Mouse (Mus musculus) MN1 (cell line): Measurements from ENCODE around the gene Krt17.
"Not testable (repeated sequence)": the region's sequence is repeated elsewhere in the genome, so short reads cannot be mapped to it uniquely, and the experiment has no call there.

Source experiments
- DNase-seq: peaks from one replicate; pipeline ENCODE4 v3.0.0-alpha.2; 2016; ENCODE audit warnings: low spot score

Krt17 gene

DNA sequence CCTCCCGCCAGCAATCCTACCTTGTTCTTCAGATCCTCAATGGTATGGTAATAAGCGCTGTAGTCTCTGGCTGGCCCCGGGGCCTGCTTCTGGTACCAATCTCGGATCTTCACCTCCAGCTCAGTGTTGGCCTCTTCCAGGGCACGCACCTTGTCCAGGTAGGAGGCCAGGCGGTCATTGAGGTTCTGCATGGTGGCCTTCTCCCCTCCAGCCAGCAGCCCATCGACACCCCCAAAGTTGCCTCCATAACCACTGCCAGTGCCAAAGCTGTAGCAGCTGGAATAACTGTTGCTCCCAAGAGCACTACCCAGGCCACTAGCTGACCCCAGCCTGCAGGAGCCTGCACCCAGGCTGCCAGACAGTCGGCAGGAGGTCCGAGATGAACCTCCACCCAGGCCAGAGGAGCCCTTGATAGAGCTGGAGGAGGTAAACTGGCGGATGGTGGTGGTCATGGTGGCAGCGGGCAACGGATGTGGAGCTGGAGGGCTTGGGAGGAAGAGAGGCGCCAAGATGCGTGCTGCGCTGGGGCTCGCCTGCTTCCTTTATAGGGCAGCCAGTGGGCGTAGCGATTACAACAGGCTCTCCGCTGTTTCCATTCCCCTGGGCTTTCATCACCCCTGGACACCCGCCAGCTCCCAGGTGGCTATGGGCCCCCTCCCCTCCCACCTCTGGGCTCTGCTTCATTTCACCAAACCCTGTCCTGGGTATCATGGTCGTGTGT, at the start of gene Krt17:
Gene Krt17 (minus strand): TSS at position 516 of the 721 bp plus-strand sequence.
- no peak for DNase-seq

DNA sequence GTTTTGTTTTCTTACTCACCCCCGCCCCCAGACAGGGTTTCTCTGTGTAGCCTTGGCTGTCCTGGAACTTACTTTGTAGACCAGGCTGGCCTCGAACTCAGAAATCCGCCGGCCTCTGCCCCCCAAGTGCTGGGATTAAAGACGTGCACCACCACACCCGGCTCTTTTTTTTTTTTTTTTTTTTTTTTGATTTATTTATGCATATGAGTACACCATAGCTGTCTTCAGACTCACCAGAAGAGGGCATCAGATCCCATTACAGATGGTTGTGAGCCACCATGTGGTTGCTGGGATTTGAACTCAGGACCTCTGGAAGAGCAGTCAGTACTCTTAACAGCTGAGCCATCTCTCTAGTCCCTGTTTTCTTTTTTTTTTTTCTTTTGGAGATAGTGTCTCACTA, 47.8 kb upstream of the Krt17 start:
- DNase-seq: not testable (repeated sequence)

DNA sequence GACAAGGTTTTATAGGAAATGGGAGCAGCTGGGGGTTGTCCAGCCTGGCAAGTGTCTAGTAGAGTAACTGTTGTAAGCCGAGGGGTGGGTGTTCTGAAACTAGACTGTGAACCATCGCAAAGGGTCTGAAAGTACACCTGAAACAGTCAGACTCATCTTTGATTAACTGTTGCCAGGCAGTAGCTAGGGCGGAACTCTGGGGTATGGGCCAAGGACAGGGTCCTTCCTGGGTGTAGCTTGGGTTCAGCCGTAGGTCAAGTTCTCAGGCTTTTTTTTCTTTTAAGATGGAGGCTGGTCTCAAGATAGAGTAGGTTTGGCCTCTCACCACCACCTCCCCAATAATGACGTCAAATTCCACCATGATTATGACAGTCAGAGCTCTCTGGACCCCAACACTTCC, 47.1 kb upstream of the Krt17 start:
- no peak for DNase-seq

DNA sequence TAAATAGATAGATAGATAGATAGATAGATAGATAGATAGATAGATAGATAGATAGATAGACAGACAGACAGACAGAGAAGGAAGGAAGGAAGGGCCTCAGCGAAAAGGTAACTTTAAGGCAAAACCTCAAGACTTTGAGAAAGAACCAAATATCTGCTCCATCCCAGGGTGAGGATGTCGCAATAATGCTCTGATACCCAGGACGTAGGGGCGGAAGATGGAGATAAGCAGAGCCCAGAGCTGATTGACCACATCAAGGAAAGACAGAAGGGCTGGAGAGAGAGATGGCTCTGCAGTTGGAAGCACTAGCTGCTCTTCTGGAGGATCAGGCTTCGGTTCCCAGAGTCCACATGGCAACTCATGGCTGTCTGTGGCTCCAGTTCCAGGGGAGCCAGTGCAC, 40.5 kb upstream of the Krt17 start:
- no peak for DNase-seq

DNA sequence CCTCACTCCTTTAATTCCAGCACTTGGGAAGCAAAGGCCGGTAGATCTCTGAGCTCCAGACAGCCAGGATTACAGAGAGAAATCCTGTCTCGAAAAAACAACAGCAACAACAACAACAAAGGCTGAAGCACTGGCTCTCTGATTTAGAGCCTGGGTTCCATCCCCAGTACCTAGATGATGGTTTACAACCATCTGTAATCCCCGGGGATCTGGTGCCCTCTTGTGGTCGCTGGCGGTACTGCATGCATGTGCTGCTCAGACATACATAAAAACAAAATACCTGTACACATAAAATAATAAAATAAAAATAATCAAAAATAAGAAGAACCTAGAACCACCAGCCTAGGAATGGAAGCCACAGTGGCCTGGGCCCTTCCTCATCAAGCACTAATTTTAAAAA, 39.5 kb upstream of the Krt17 start:
- peak; percentile 36 for DNase-seq

DNA sequence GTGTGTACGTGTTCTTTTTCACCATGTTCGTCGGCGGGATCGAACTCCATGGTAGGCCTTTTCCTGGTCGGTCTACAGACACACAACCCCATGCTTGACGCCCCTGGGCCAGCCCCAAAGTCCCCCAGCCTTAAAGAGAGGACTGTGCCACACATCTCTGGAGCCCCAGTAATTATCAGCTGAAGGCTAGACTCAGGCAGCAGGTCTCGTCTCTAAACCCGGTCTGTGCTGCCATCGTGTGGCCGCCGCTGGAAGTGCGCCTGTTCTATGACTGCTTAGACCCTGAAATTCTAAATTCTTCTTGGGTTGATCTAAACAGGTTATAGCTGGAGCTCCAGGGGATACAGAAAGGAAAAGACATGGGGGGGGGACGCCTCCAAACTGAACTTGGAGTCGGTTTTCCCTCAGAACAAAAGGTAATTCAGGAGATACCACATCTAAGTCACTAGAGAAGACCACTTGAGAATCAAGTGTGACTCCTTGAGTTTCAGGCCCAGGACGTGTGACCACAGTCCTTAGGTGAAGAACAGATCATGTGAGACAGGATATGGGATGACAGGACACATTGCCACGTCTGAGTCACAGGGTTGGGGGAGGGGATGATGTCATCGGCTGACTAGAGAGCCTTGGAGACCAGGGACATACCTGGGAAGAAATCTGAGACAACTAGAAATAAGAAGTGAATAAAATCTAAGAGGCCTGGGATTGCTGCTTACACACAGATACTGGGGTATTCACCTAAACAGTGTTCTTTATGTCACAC, 37.6 kb upstream of the Krt17 start:
- DNase-seq: peak; percentile 65

DNA sequence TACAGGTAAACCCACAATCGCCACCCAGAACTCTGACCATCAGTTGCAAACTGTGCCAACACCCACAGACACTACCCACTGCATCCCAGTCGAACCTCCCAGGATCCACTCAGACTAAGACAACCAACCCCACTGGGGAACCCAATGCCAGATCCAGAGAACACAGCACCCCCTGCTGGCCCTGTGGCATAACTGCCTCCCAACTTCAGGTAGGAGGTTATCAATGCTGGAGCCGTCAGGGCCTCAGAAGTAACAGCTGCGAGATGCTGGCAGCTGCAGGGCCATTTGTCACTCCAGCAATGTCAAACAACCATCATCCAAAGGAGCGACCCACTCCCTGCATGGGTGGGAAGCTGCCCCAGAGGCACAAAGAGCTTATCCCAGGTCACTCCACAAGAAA, 37.0 kb upstream of the Krt17 start:
- no peak for DNase-seq

DNA sequence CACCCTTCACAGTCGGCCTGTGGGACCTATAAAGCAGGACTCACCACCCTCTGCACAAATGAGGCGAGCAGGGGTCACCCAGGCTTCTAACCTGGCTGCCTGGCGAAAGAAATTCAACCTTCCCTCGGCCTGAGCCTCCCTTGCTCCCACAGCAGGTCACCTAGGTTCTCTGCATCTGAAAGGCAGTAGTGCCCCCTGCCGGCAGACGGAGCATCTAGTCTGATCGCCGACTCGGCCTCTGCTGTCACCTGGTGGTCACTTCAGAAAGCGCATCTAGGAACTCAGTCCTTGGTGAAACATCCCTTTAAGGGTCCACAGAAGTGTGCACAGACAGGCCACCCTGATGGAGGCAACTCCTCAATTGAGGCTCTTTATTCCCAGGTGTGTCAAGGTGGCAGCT, 34.5 kb upstream of the Krt17 start:
- peak; percentile 72 for DNase-seq

DNA sequence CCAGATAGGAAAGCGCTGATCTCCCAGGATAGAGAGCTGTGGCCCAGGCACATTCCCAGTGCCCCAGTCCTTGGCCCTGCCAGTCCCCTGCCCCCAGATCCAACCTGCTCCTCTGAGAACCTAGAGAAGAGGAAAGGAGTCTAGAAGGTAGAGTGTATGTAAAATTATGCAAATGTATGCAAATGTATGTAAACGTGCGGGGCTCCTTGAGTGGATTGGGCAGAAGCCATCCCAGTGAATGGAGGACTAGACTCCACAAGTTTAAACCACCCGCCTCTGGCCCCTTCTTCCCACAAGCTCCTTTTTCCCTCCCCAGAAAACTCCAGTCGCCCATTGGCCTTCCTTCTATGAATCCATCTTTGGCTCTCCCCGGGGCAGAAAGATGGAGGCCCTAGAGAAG, 32.1 kb upstream of the Krt17 start:
- DNase-seq: no peak

DNA sequence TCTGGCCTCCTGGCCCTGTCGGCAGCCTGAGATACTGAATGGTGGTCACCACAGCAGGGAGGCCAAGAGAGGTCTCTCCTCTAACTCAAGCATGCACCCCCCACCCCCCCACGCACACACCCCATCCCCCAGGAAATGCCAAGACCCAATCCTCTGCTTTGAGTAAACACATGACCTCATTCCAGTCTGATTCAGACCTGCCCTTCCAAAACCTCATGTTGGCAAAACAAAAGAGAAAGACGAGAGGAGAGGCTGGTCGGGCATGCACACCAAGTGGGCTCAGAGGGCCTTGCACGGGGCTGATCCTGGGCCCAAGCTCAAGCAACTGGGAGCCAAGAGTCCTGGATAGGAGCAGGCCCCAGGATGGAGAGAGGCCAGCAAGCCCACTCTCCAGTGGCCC, 29.4 kb upstream of the Krt17 start:
- DNase-seq: no peak

DNA sequence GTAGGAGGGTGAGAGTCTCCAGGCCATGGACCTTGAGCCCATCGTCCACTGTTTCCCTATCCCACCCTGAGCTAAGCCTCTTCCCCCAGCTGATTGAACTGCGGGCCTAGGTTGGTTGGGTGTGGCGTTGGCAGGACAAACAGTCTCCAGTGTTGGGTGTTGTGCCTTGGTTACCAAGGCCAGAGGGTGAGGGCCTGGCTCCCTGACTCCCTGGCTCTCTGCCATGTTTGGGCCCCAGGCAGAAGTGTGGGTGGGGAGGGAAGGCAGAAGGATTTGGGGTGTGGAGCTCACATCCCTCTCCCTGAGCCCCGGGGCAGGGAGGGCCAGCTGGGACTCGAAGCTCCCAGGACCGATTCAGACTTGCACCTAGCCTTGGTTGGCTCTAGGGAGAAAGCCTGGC, 28.1 kb upstream of the Krt17 start:
- DNase-seq: no peak

DNA sequence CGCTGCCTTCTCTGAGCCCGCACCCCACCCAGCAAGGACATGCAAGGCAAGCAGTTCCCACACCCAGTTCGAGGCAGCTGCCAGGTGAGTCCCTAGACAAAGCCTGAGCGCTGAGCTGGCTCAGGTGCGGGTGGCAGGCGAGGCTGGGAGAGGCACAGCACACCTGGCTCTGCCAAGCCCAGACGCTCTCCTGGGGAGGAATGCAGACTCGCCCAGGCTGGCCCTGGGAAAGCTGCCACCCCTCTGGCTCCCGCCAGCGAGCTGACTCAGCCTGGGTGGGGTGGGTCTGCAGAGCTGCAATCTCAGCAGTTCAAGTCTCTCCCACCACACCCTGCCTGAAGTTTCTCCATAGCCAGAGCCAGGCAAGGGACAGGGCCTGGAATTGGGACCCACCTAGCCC, 26.2 kb upstream of the Krt17 start:
- DNase-seq: no peak

DNA sequence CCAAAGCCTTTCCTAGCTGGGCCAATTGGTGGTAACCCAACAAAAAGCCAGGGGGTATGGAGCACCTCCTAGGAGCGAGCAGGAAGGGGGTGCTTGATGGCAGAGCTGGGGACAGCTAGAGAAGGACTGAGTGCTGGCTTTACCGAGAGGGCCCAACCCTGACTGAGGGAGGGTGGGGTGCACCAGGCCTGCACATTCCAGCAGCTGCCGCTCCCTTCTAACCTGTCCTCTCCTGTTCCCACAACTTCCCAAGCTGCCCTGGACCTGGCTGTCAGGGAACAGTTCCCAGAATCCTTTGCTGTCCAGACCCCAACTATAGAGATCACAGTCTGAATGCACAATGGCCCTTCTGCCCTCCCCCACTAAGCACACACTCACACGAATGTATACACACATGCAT, 24.2 kb upstream of the Krt17 start:
- no peak for DNase-seq

DNA sequence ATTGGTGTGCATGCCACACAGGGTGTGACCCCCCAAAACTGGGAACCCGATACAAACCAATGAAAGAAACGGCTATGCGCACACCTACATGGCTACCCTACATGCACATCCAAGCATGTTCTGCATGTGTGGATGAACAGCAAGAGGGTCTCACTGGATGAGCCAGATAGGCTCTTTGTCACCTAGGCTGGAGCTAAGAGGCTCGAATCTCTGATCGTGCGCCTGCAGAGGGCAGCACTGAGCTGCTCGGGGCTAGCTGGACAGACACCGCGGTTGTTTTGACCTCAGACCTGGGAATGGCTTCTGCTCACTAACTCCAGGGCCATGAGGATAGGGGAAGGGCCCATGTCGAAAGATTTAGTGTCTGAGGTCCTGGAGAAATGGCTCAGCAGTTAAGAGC, 21.7 kb upstream of the Krt17 start:
- peak; percentile 35 for DNase-seq

DNA sequence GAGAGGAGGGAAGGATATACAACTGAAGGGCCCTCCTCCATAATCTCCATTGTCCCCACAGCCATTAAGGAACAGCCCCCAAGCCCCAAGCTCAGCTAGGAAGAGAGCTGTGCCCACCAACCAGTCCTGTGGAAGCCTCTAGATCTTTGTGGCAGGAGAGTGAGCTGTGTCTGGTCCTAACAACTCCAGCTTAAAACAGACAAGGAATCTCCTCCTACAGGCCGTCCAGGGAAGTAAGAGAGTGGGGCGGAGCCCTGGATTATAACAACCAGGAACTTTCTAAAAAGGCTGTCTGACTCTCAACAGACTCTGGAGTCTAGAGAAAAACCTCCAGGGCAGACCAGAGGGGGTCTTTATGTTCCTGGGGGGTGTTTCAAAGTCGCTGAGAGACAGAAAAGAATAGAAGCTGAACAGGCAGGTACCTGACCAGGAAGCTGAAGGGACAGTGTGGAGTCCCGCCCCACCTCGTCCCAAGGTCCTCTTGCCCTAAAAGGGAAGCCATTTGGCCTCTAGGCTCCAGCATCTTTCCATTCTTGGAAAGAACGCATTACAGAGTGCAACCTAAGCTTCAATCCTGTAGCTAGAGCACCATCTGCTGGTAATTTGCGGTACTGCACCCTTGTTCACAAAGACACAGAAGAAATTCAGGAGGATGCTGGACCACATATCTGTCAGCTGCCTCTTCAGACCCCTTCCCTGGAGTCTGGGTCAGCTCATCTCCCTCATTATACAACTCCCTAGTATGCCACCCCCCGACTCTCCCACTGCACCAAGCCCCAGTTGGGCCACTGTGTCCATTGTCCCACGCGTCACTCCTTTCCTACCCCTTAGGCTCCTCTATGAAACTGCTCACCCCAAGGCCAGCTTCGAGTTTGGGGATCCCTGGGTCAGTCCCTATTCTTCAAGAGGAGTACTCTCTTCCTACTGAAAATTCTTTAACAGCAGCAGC, 21.0 kb upstream of the Krt17 start:
- peak; percentile 75 for DNase-seq

DNA sequence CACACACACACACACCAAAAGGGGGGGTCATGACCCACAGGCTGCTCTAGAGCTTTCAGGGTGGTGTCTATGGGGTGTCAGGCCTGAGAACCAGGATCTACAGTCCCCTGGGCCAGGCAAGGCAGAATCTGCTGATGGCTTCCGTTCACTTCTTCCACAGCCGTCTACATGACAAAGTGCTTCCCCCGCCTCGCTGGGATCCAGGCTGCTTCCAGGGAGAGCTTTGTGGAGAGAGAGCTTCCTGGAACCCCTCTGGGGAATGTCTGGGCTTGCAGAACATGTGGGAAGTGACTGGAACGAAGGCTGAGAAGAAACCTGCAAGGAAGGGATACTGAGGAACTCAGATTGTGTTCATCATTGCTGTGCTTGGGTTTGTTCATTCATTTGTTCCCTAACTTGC, 17.9 kb upstream of the Krt17 start:
- no peak for DNase-seq

DNA sequence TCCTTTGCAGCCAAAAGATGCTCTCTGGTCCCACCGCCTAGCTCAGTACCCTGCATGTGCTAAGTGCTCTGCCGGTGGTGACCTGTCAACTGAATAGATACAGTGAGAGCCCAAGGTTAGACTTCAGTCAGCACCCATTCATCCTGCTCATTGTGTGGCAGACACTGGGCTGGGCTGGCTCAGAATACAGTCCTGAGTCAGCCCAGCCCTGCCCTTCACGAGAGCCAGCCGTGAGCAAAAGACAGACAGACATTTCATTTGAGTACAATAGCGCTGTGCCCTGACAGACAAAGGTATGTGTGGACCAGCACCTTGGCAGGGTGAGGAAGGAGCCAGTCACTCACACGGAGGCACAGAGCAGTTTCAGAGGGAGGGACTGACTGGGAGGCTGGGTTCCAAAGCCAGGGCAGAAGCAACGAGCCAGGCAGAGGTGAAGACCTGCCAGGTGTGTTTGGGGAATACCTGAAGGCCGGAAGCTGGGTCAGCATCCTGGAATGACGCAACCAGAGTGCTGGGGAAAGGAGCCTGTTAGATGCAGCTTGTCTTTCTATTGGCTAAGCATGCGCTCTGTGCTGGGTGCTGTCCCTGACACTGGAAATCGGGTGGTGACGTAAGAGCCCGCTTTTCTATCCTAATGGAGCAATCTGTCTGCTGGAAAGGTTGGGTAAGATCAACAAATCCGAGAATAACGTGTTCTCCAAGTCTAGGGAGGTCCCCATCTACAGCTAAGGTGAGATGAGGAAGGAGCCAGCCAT, 17.1 kb upstream of the Krt17 start:
- DNase-seq: no peak

DNA sequence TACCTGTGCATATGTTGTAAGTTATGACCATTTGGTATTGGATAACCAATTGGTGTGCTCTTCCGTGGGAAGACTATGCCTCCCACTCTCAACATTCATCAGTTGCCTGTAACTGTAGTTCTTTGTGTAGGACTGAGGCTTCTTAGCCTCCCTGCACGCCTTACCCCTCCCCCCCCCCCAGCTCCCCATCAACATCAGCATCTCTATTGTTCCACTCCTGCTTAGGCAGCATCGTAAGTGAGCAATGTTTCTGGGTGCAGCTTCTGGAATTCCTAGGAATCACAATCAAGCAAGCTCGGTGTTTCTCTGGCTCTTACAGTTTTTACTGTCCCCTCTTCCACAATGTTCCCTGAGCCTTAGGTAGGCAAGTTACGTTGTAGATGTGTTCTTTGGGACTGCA, 14.6 kb upstream of the Krt17 start:
- DNase-seq: no peak

DNA sequence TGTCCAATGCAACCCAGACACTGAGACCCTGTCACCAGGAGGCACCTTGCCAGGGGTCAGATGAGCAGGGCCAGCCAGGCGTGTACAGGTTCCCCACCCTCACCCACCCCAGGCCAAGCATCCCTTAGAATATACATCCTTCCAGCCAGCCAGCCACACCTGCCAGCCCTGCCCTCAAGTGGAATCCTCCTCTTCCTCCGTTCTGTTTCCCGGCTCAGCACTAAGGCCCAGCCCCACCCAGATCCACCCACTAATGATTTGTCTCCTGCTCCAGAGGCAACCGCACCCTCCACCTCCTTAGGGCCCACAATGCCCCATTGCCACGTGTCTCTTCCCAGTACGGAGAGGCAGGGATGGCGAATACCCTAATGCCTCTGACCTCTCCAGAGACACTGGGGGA, 13.9 kb upstream of the Krt17 start:
- DNase-seq: no peak

DNA sequence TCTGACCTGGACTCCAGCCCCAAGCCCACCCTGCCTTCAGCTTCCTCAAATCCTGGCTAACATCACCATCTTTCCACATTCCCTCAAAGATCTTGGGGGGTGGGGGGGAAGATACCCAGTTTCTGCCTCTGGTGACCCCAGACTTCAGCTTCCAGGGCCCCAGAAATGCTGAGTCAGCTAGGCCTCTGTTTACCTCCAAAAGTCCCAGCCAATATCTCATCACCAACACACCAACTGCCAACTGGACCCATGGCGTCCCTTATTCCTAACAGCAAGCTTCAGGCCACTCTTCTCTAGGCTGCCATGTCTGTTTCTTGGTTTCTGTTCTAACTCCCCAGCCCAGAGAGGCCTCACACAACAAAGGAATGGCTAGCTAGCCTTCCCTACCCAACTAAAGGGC, 11.0 kb upstream of the Krt17 start:
- no peak for DNase-seq

DNA sequence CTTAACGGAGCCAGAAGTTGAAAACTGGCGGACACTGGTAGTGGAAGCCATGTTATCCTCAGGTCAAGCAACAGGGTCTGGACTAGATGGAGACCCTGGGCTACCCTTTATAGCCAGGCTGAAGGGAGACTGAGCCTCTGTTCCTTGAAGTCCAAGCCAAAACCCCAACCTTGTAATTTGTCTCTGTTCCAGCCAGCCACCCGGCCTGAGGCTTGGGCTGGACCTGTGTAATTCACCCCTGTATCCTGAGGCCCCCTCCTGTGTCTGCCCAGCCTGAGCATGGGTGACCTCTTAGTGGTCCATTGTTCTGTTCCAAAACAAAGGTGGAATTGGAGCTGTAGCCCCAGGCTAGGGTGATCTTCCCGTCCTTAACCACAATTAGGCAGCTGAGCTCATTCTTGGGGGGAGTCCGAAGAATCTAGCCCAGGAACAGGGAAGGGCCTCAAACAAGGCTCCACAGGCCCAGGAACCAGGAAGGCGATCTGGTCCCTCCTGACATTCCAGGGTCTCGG, 9.0 kb upstream of the Krt17 start, which contains the start of gene Krt42:
Gene Krt42 (minus strand): TSS at position 51 of the 512 bp plus-strand sequence.
- DNase-seq: no peak
